Mouse (Mus musculus) testis, adult 2 months (tissue): ENCODE results near the gene Nudt9.
"Not testable (repeated sequence)": the region's sequence is repeated elsewhere in the genome, so short reads cannot be mapped to it uniquely, and the experiment has no call there.

ENCODE experiments used
- CTCF ChIP-seq: fragments of 200-500 bp; IDR thresholded peaks from 2 replicates; pipeline ENCODE4 v1.5.1; 2012; ENCODE audit warnings: low read depth, mild to moderate bottlenecking, inconsistent platforms, low read length, moderate library complexity; ENCODE audit not compliant: control insufficient read depth, insufficient read depth, insufficient replicate concordance
- POLR2A ChIP-seq: fragments of 200-500 bp; IDR thresholded peaks from 2 replicates; pipeline ENCODE4 v1.6.1; 2012; ENCODE audit warnings: low read depth, mild to moderate bottlenecking, inconsistent platforms, low read length, moderate library complexity; ENCODE audit not compliant: control insufficient read depth

GRCm38 (mm10) chr5:104024193-104024592 lies 21.9 kb upstream of the Nudt9 start:
- not testable (repeated sequence) for TF ChIP-seq POLR2A, CTCF
